Mouse (Mus musculus) hindbrain, embryonic 16.5 days (tissue): ENCODE measurements around the gene Arhgap29. TPM values are rescaled to one million over a fixed set of nuclear protein-coding genes. Genes with fewer than 3 reads are reported as not detected.

Source experiments
- ATAC-seq: fragments of 200-750 bp; cut with Nextera tagmentation; 2 replicates; pipeline ENCODE4 v1.8.0; 2017; ENCODE audit warnings: moderate TSS enrichment, moderate library complexity
- H3K27ac ChIP-seq: fragments of 300-500 bp; sonication (generic); 2 replicates; pipeline ENCODE4 v1.5.1; 2014; ENCODE audit warnings: low read depth, mild to moderate bottlenecking, control low read depth, low read length, moderate library complexity
- H3K27me3 ChIP-seq: fragments of 300-500 bp; sonication (generic); replicated peaks from 2 replicates; pipeline ENCODE4 v1.6.1; 2014; ENCODE audit warnings: low read length; ENCODE audit not compliant: control insufficient read depth, insufficient read depth
- H3K36me3 ChIP-seq: fragments of 300-500 bp; sonication (generic); 2 replicates; pipeline ENCODE4 v1.6.1; 2014; ENCODE audit warnings: mild to moderate bottlenecking, low read length, moderate library complexity, mixed read lengths; ENCODE audit not compliant: control insufficient read depth, insufficient read depth
- H3K4me1 ChIP-seq: fragments of 300-500 bp; sonication (generic); 2 replicates; pipeline ENCODE4 v1.6.1; 2014; ENCODE audit warnings: low read depth, low read length; ENCODE audit not compliant: control insufficient read depth, insufficient read depth
- H3K4me2 ChIP-seq: fragments of 300-500 bp; sonication (generic); 2 replicates; pipeline ENCODE4 v1.6.1; 2014; ENCODE audit warnings: mild to moderate bottlenecking, low read length, control low read depth, moderate library complexity
- H3K4me3 ChIP-seq: fragments of 300-500 bp; sonication (generic); 2 replicates; pipeline ENCODE4 v1.5.1; 2014; ENCODE audit warnings: mild to moderate bottlenecking, low read length, control low read depth, moderate library complexity
- H3K9ac ChIP-seq: fragments of 300-500 bp; sonication (generic); 2 replicates; pipeline ENCODE4 v1.6.1; 2014; ENCODE audit warnings: low read depth, mild to moderate bottlenecking, control low read depth, low read length, moderate library complexity
- H3K9me3 ChIP-seq: fragments of 300-500 bp; sonication (generic); 2 replicates; pipeline ENCODE4 v1.6.1; 2014; ENCODE audit warnings: mild to moderate bottlenecking, low read length, moderate library complexity; ENCODE audit not compliant: control insufficient read depth
- WGBS: fragments of 180-500 bp; shearing (Covaris S2); extraction: QIAGEN DNeasy Blood & Tissue Kit; methylation state at CpG from one replicate; pipeline ENCODE4 v1.1.7; 2014; 5-methylcytosine and 5-hydroxymethylcytosine counted together
- polyA plus RNA-seq: library from polyadenylated mRNA; unstranded; fragments of >200 nt; fragmentation: Nextera tagmentation; extraction: Ambion mirVana; gene quantifications from 2 replicates; pipeline ENCODE4 v1.2.1, GENCODE M21; 2015

Arhgap29 gene
- polyA plus RNA-seq, 1 experiment from 2014 or later = 15.4 TPM

DNA sequence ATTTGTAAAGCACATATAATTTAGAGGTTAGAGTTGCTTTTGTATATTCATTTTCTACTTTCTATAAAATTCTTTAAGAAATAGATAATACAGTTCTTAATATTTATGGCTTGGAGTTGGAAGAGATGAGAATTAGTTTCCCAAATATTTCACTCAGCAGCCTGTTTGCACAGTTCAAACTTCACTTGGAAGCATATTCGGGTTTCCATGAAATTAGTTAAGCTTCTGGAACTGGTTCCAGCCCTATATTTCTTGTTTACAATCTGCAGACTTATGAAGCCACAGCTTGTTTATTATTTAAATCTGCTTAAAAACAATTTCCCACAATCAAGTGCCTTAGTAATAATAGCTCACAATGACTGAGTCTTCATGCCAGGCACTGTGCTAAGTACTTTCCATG, 17.1 kb downstream of the Arhgap29 start:
- no peak overlapping the region for H3K9ac ChIP-seq

DNA sequence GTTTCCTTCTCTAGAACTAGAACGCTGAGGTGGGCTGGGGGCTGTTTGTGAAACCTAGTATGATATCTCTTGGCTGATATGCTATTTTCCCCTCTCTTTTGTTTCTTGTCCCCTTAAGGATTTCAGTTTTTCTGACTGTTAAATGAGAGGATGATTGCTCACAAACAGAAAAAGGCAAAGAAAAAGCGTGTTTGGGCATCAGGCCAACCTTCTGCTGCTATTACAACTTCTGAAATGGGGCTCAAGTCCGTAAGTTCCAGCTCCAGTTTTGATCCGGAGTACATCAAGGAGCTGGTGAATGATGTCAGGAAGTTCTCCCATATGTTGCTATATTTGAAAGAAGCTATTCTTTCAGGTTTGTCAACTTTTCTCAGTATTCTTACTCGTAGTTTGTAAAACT, 21.4 kb downstream of the Arhgap29 start:
- peaks cover 2% of the 10 kb centered on the region; the same call in 1 of the 2 replicates for H3K27me3 ChIP-seq
- no peak overlapping the region for H3K4me2 ChIP-seq
- no peak overlapping the region for H3K4me3 ChIP-seq
- no peaks in the 10 kb centered on the region for H3K4me1 ChIP-seq
- WGBS = 66% methylated on average over 5 of the region's 5 CpGs
- H3K9me3 ChIP-seq = no peaks in the 10 kb centered on the region
- no peak for ATAC-seq
- no peaks in the 10 kb centered on the region for H3K36me3 ChIP-seq
- no peak overlapping the region for H3K27ac ChIP-seq
- no peak overlapping the region for H3K9ac ChIP-seq

More for the DNA sequence above, 17.1 kb downstream of the Arhgap29 start:
- no peaks in the 10 kb centered on the region for H3K36me3 ChIP-seq
- peak overlapping the region; percentile 3; the same call in 1 of the 2 replicates for H3K4me2 ChIP-seq
- H3K9me3 ChIP-seq = no peaks in the 10 kb centered on the region
- peaks cover 12% of the 10 kb centered on the region for H3K4me1 ChIP-seq
- H3K27me3 ChIP-seq = peaks cover 2% of the 10 kb centered on the region
- WGBS = 74% methylated on average over 1 of the region's 1 CpGs
- no peak overlapping the region for H3K27ac ChIP-seq
- no peak for ATAC-seq
- H3K4me3 ChIP-seq = peak overlapping the region; percentile 16; the same call in 1 of the 2 replicates

DNA sequence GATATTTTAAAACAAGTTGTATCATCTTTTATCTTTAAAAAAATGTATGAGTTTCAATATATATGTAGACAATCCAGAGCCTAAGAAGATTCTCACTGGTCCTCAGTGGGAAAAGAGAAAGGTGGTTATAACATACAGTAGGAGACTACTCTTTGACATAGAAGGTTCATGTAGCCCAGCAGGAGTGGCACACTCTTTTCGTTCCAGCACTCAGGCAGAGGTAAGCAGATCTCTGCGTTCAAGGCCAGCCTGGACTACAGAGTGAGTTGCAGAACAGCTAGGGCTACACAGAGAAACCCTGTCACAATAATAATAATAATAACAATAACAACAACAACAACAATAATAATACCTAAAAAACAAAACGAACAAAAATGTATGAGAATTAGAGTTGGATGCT, 23.0 kb downstream of the Arhgap29 start:
- Histone ChIP-seq H3K4me2 (no peak overlapping the region), H3K27me3 (no peaks in the 10 kb centered on the region), H3K4me1 (no peaks in the 10 kb centered on the region), H3K27ac (no peak overlapping the region), H3K9me3 (no peaks in the 10 kb centered on the region), H3K4me3 (no peak overlapping the region), H3K9ac (no peak overlapping the region), H3K36me3 (no peaks in the 10 kb centered on the region)
- ATAC-seq = no peak
- 82% methylated on average over 3 of the region's 3 CpGs for WGBS

DNA sequence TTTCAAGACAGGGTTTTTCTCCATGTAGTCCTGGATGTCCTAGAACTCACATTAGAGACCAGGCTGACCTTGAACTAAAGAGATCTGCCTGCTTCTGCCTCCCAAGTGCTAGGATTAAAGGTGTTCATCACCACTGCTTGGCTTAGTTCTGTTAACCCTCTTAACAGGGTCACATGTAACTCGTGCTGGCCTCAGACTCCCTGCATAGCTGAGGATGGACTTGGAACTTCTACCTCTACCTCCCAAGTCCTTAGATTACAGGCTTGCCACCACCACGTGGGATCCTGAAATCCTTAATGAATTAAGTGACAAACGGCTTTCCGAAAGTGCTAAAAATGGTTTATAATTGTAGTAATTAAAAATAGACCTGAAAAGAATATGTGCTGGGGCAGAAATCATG, 29.0 kb downstream of the Arhgap29 start:
- no peaks in the 10 kb centered on the region for H3K27me3 ChIP-seq
- no peak for ATAC-seq
- H3K4me3 ChIP-seq = no peak overlapping the region
- H3K36me3 ChIP-seq = no peaks in the 10 kb centered on the region
- no peak overlapping the region for H3K9ac ChIP-seq
- H3K4me1 ChIP-seq = no peaks in the 10 kb centered on the region
- H3K9me3 ChIP-seq = no peaks in the 10 kb centered on the region
- H3K27ac ChIP-seq = no peak overlapping the region
- WGBS = 86% methylated on average over 4 of the region's 4 CpGs
- H3K4me2 ChIP-seq = no peak overlapping the region

DNA sequence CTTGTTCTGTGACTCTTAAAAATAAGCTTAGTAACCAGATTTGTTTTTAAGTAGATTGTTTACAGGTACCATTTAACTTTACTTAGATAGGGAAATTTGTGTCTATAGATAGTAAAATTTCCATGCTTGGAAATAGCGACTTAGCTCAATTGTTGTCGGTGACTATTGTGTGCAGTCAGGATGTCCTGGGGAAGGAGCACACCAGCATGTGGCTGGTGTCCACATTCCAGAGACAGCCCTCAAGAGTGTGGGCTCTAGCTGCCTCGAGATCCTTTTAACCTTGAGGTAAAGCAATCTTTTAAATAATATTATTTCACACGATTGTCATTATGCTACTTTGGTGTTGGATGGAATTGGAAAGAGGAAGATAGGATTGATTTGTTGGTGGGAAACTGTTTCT, 30.1 kb downstream of the Arhgap29 start:
- H3K9ac ChIP-seq = no peak overlapping the region
- ATAC-seq = no peak
- H3K27ac ChIP-seq = no peak overlapping the region
- H3K27me3 ChIP-seq = no peaks in the 10 kb centered on the region
- H3K36me3 ChIP-seq = no peaks in the 10 kb centered on the region
- H3K4me1 ChIP-seq = no peaks in the 10 kb centered on the region
- no peaks in the 10 kb centered on the region for H3K9me3 ChIP-seq
- H3K4me3 ChIP-seq = no peak overlapping the region
- H3K4me2 ChIP-seq = no peak overlapping the region
- 74% methylated on average over 4 of the region's 4 CpGs for WGBS

DNA sequence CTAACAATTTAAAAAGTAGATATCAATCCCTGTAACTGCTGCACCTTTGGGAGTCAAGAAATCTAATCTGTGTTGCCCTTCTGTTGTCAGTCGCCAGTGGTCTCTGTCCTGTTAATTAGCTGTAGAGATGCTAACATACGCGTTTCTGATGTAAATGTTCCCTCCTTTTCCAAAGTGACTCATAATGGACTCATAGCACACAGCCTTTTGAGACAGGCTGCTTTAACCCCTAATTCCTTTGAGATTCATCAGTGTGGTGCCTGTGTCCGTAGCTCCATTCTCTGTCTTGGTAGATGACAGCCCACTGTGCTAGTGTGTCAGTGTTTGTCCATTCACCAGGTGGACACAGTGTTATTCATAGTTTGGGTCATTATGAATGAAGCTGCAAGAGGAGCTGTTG, 42.8 kb downstream of the Arhgap29 start:
- no peak for ATAC-seq
- WGBS = 50% methylated on average over 4 of the region's 4 CpGs
- no peak overlapping the region for H3K9ac ChIP-seq
- H3K4me3 ChIP-seq = no peak overlapping the region
- H3K36me3 ChIP-seq = no peaks in the 10 kb centered on the region
- H3K4me2 ChIP-seq = no peak overlapping the region
- H3K27ac ChIP-seq = no peak overlapping the region
- H3K4me1 ChIP-seq = no peaks in the 10 kb centered on the region
- no peaks in the 10 kb centered on the region for H3K9me3 ChIP-seq
- no peaks in the 10 kb centered on the region for H3K27me3 ChIP-seq

DNA sequence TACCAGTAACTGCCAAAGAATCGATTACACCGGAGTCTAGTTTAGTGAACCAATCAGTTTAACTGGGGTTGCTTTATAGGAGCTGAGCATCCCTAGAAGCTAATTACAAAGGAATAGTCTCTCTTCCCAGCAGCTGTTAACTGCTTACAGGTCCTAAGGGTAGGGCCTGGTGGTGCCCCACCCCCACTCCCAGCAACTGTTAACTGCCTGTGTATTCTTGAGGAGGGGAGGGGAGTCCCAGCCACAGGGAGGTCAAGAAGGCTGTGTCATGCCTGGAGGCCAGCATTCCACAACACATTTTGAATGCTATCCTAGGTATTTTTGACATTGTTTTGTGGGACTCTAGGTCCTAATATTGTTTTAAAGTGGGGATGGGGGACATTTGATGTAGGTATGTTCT, 47.6 kb downstream of the Arhgap29 start:
- Histone ChIP-seq H3K27me3 (no peaks in the 10 kb centered on the region), H3K9me3 (no peaks in the 10 kb centered on the region), H3K4me2 (no peak overlapping the region), H3K9ac (no peak overlapping the region), H3K36me3 (no peaks in the 10 kb centered on the region), H3K4me3 (no peak overlapping the region), H3K4me1 (no peaks in the 10 kb centered on the region), H3K27ac (no peak overlapping the region)
- ATAC-seq = no peak
- 73% methylated on average over 2 of the region's 2 CpGs for WGBS

DNA sequence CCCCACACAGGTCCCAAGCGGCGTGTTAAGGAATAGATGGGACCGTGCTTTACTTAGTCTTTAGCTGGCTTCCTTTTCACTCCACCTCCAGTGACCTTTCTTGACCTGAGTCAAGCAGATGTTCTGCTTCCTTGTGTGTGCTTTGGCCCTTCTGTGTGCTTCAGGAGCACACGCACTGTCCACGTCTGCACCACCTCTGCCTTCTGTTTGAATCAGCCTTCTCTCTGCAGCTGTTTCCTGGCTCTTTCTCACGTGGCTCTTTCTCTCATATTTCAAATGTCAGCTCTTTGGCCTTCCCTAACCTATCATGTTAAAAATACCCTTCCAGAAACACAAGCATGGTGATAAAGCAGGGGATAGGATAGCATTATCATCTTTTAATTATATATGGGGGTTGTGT, 49.2 kb downstream of the Arhgap29 start:
- ATAC-seq = no peak
- 80% methylated on average over 6 of the region's 6 CpGs for whole genome bisulfite sequencing

DNA sequence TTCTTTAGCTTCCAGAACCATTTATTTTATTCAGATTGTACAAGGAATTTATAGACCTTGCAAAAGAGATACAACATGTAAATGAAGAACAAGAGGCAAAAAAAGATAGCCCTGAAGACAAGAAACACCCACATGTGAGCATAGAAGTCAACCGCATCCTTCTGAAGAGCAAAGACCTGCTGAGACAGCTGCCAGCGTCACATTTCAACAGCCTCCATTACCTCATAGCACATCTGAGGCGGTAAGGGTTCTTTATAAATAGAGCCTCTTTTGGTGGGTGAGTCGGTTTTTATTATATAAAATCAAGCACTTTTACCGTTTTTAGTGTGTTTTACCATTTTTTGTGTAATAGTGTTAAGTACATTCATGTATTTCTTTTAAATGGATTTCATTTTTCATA, 57.5 kb downstream of the Arhgap29 start:
- Histone ChIP-seq H3K4me3 (no peak overlapping the region), H3K9ac (no peak overlapping the region), H3K4me1 (no peaks in the 10 kb centered on the region), H3K4me2 (no peak overlapping the region), H3K36me3 (no peaks in the 10 kb centered on the region), H3K27me3 (no peaks in the 10 kb centered on the region), H3K27ac (no peak overlapping the region), H3K9me3 (no peaks in the 10 kb centered on the region)
- no peak for ATAC-seq
- WGBS = 90% methylated on average over 5 of the region's 5 CpGs

More for the DNA sequence above, 49.2 kb downstream of the Arhgap29 start:
- Histone ChIP-seq H3K4me1 (no peaks in the 10 kb centered on the region), H3K27ac (no peak overlapping the region), H3K9ac (no peak overlapping the region), H3K4me2 (no peak overlapping the region), H3K9me3 (no peaks in the 10 kb centered on the region), H3K36me3 (no peaks in the 10 kb centered on the region), H3K4me3 (no peak overlapping the region), H3K27me3 (no peaks in the 10 kb centered on the region)

DNA sequence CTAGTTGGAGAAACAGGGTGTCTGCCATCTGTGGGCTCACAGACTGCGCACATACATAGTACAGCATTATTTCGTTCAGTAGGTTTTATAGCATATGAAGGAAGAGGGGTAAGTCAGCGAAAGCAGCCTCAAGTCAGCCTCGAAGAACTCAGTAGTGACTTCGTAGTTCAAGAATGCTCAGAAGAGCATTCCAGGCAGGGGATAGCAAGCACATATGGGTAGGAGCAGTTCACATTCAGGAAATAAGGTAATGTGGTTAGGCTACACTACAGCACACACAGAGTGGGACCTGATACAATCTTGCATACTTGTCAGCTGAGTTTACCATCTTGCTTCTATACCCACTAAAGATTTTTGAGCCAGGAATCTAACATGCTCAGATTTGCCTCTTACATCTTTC, 58.0 kb downstream of the Arhgap29 start:
- no peak overlapping the region for H3K27ac ChIP-seq
- no peak for ATAC-seq
- 95% methylated on average over 5 of the region's 5 CpGs for WGBS

More for the DNA sequence above, 58.0 kb downstream of the Arhgap29 start:
- Histone ChIP-seq H3K27me3 (no peaks in the 10 kb centered on the region), H3K4me1 (no peaks in the 10 kb centered on the region), H3K36me3 (no peaks in the 10 kb centered on the region), H3K4me2 (no peak overlapping the region), H3K9ac (no peak overlapping the region), H3K4me3 (no peak overlapping the region), H3K9me3 (no peaks in the 10 kb centered on the region)
